Mouse (Mus musculus): ENCODE measurements around the gene Huwe1. TPM values are rescaled to one million over a fixed set of nuclear protein-coding genes. Genes with fewer than 3 reads are reported as not detected.
A peak's percentile ranks its signal among the peaks of the same experiment; 100 is the strongest.

Gene Huwe1
- 94.6 and 102 TPM in 2 replicates for polyA plus RNA-seq (2012; rRNA removed)

DNA sequence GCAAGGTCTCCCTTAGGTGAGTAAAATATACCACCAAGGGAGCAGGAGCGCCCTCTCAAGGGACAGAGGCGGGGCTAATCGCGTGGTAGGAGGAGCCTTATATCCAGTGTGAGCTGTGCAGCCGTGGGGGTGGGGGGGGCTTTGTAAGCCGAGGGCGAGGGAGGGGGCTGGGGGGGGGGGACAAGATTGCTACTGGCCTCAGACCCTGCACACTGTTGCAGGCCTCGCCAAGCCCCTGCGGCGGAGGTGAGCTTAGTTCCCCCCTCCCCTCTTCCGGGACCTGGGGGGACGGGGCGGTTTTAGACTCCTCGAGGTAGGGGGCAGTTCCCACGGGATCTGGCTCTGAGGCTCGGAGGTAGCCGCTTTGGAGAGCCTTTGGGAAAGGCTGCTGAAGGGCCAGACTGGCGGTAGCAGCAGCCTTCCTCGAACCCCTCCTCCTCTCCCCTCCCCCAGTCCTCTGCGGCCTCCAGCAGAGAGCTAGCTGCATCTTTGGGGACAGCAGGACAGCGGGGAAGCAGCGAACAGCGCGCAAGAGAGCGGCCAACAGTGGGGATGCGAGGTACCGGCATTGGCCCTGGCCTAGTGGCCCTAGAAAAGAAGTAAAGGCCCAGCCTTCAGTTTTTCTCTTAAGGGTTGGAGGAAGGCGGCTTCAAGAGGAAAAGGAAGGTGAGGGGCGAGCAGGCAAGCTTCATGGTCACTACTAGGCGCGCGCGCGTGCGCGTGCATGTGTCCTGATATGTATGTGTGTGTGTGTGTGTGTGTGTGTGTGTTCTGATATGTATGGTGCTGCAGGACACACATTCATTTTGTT is at the start of gene Huwe1:
Gene Huwe1 (plus strand): TSS at position 107 of the 811 bp plus-strand sequence.
- peak within 1 kb of the TSS; percentile 95 for H3K27ac ChIP-seq (ENCODE audit: insufficient read depth, low read length)
- WGBS: 1% methylated on average over 28 of the region's 36 CpGs

DNA sequence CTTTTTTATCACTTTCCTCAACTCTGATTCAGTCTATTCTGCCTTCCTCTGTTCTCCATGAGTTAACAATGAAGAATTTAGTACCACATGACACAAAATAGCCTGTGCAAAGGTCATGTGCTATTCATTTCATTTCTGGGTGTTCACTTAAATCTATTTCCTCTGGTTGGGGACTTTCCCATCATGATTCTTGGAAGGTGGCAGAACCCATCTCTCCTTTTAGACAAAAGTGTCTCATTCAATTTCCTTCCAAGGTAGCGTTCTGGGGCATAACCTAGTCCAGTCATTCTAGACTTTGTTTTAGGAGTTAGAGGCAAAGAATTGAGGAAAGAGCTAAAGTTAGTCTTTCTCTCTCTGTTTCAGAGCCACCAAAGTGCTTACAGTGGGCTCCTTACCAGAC is 20.3 kb upstream of the Huwe1 start:
- H3K27ac ChIP-seq (ENCODE audit: insufficient read depth, low read length): no peak overlapping the region
- no peaks in the 10 kb centered on the region for H3K27me3 ChIP-seq (ENCODE audit: control insufficient read depth, insufficient read depth, low read length)
- WGBS: 92% methylated on average over 1 of the region's 1 CpGs
- no peak for TF ChIP-seq CTCF (IDR thresholded peaks at IDR 0.05; ENCODE audit: borderline replicate concordance, insufficient read depth, low read depth, low read length)
- no peak for TF ChIP-seq POLR2A (IDR thresholded peaks at IDR 0.05; ENCODE audit: borderline replicate concordance, insufficient read depth, low read length)
- no peak overlapping the region for H3K4me3 ChIP-seq (replicated peaks; ENCODE audit: insufficient read depth, low read depth, low read length)
- H3K4me1 ChIP-seq (ENCODE audit: control insufficient read depth, insufficient read depth, low read length): no peaks in the 10 kb centered on the region
- no peak for DNase-seq

More for the DNA sequence above, at the start of gene Huwe1:
- peak; percentile 74 to 77 for DNase-seq
- no peak for TF ChIP-seq CTCF (IDR thresholded peaks at IDR 0.05; ENCODE audit: borderline replicate concordance, insufficient read depth, low read depth, low read length)
- TF ChIP-seq POLR2A (IDR thresholded peaks at IDR 0.05; ENCODE audit: borderline replicate concordance, insufficient read depth, low read length): peak; percentile 47; the same call in 1 of the 2 replicates
- Histone ChIP-seq H3K27me3 (ENCODE audit: control insufficient read depth, insufficient read depth, low read length) (no peaks in the 10 kb centered on the region), H3K4me1 (ENCODE audit: control insufficient read depth, insufficient read depth, low read length) (no peaks in the 10 kb centered on the region), H3K4me3 (replicated peaks; ENCODE audit: insufficient read depth, low read depth, low read length) (peak within 1 kb of the TSS; percentile 93)

DNA sequence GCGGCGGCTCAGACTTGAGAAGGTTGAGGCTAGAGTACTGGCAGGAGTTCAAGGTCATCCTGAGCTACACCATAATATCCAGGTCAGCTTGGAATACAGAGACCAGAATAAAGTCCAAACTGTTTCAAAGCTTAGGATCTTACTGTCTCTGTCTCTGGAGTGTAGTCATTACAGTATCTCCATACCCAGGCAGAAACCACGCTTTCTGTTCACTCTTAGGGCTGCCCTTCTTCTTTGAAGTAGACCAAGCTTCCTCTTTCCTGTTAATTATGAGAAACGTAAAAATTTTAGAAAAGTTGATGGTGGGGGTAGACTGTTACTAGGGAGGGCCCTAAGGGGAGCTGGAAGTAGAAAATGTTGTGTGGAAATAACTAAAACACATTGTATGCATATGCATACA is 17.7 kb upstream of the Huwe1 start:
- Histone ChIP-seq H3K4me3 (replicated peaks; ENCODE audit: insufficient read depth, low read depth, low read length) (no peak overlapping the region), H3K27ac (ENCODE audit: insufficient read depth, low read length) (no peak overlapping the region), H3K27me3 (ENCODE audit: control insufficient read depth, insufficient read depth, low read length) (no peaks in the 10 kb centered on the region), H3K4me1 (ENCODE audit: control insufficient read depth, insufficient read depth, low read length) (no peaks in the 10 kb centered on the region)
- DNase-seq: no peak
- TF ChIP-seq CTCF (IDR thresholded peaks at IDR 0.05; ENCODE audit: borderline replicate concordance, insufficient read depth, low read depth, low read length) (no peak), POLR2A (IDR thresholded peaks at IDR 0.05; ENCODE audit: borderline replicate concordance, insufficient read depth, low read length) (no peak)
- 81% methylated on average over 4 of the region's 4 CpGs for WGBS

DNA sequence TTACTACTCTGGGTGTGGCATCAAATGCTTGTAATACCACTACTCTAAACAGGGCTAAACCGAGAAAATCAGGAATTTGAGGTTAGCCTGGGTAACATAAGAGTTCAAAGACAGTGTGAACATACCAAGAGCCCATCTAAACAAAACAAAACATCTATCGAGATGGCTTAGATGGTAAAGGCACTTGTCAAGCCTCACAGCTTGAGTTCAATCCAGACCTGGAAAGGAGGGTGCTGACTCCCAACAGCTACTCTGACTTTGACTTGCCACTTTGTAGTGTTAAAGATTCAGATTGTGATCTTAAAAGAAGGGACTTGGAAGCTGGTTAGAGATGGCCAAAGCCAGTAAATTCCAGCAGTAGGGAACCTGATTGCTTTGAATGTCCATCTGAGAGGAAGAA is 7.8 kb upstream of the Huwe1 start:
- TF ChIP-seq POLR2A (IDR thresholded peaks at IDR 0.05; ENCODE audit: borderline replicate concordance, insufficient read depth, low read length): no peak
- TF ChIP-seq CTCF (IDR thresholded peaks at IDR 0.05; ENCODE audit: borderline replicate concordance, insufficient read depth, low read depth, low read length): no peak

DNA sequence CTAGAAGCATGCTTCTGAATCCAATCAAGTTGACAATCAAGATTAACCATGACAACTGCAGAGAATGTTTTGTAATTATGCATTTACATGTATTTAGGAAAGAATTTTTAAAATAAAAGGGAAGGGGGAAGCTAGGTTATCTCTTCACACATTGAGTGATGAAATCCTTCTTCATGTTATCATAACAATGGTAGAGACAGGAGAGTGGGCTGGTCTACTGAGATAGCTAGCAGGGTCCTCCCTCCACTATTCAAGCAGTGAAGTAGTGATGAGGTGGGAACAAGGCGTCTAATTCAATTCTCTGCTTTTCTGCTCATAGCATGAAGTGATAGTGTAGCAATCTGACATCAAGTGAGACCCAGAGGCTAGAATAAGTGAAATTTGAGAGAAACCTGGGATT is 2.6 kb upstream of the Huwe1 start:
- DNase-seq: no peak
- no peaks in the 10 kb centered on the region for H3K27me3 ChIP-seq (ENCODE audit: control insufficient read depth, insufficient read depth, low read length)
- no peak overlapping the region for H3K4me3 ChIP-seq (replicated peaks; ENCODE audit: insufficient read depth, low read depth, low read length)
- no peaks in the 10 kb centered on the region for H3K4me1 ChIP-seq (ENCODE audit: control insufficient read depth, insufficient read depth, low read length)
- 45% methylated on average over 1 of the region's 1 CpGs for WGBS
- TF ChIP-seq POLR2A (IDR thresholded peaks at IDR 0.05; ENCODE audit: borderline replicate concordance, insufficient read depth, low read length): no peak
- TF ChIP-seq CTCF (IDR thresholded peaks at IDR 0.05; ENCODE audit: borderline replicate concordance, insufficient read depth, low read depth, low read length): no peak
- no peak overlapping the region for H3K27ac ChIP-seq (ENCODE audit: insufficient read depth, low read length)

More for the DNA sequence above, 7.8 kb upstream of the Huwe1 start:
- no peaks in the 10 kb centered on the region for H3K27me3 ChIP-seq (ENCODE audit: control insufficient read depth, insufficient read depth, low read length)
- DNase-seq: no peak
- H3K4me1 ChIP-seq (ENCODE audit: control insufficient read depth, insufficient read depth, low read length): no peaks in the 10 kb centered on the region
- no peak overlapping the region for H3K27ac ChIP-seq (ENCODE audit: insufficient read depth, low read length)
- WGBS: 49% methylated on average over 2 of the region's 2 CpGs
- no peak overlapping the region for H3K4me3 ChIP-seq (replicated peaks; ENCODE audit: insufficient read depth, low read depth, low read length)

DNA sequence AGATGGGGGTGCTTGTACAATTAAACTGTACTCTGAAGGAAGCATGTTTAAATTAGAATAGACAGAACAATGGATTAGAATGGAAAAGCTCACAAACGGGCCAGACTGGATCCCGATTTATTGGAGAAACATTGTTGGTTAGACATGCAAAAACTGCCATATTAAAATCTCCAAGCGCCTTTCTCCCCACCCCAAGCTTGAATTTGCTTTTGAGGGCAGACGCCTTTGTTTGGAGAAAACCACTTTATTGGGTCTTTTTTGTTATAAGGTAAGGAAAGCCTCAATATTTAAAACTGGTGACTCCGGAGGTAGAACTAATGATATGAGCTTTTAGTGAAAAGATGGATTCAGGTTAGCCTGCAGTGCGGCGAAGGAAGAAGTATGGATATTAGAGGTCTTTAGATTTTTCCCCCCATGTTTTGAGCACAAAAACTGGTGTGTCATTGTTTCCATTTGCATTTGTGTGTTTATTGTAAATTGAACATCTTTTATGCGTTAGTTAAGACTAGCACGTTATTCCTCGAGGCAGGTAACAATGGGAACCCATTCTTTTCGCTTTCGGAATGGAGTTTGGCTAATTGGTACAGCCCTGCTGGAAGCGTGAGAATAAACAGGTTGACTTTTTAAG is 1.8 kb downstream of the Huwe1 start:
- 5% methylated on average over 13 of the region's 13 CpGs for WGBS
- Histone ChIP-seq H3K4me1 (ENCODE audit: control insufficient read depth, insufficient read depth, low read length) (no peaks in the 10 kb centered on the region), H3K27me3 (ENCODE audit: control insufficient read depth, insufficient read depth, low read length) (no peaks in the 10 kb centered on the region), H3K4me3 (replicated peaks; ENCODE audit: insufficient read depth, low read depth, low read length) (peak overlapping the region; percentile 67), H3K27ac (ENCODE audit: insufficient read depth, low read length) (peak overlapping the region; percentile 43; the same call in 1 of the 2 replicates)
- DNase-seq: peak; percentile 10 to 11
- TF ChIP-seq CTCF (IDR thresholded peaks at IDR 0.05; ENCODE audit: borderline replicate concordance, insufficient read depth, low read depth, low read length) (no peak), POLR2A (IDR thresholded peaks at IDR 0.05; ENCODE audit: borderline replicate concordance, insufficient read depth, low read length) (peak; percentile 40; the same call in 1 of the 2 replicates)

DNA sequence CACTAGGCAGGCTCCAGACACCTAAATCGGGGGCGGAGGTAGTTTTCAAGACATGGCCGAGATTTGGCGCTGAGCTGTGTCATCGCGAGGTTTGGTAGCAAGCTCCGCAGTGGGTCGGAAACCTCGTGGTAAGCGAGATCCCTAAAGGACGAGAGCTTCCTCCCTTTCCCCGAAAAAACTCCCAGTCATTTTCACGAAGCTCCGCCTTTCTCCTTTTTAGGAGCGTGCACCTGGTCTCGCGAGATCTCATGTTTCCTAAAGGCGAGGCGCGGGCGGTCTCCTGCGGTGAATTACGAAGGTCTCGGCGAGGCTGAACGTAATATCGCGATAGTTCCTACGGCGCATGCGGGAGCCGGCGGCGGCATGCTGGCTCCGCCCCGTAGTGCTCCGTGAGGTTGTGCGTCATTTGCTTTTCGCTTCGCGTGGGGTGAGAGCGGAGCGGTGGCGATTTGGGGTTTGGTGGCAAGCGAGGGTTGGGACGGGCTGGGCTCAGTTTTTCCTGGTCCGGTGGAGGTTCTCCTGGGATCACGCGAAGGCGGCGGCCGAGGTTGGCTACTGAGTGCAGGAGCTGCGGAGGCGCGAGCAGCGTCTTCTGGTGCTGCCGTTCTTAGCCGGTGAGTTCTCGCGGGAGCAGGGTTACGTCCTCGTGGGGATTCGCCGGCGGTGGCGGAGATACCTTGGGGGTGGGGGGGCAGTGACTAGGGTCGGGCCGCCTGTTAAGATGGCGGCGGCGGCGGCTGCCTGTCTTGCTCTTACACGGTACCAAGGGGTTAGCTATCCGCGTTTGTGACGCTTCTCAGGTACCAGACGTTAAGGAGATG is 2.6 kb downstream of the Huwe1 start:
- TF ChIP-seq POLR2A (IDR thresholded peaks at IDR 0.05; ENCODE audit: borderline replicate concordance, insufficient read depth, low read length) (peak; percentile 59; the same call in 1 of the 2 replicates), CTCF (IDR thresholded peaks at IDR 0.05; ENCODE audit: borderline replicate concordance, insufficient read depth, low read depth, low read length) (no peak)
- no peaks in the 10 kb centered on the region for H3K27me3 ChIP-seq (ENCODE audit: control insufficient read depth, insufficient read depth, low read length)
- peak; percentile 93 to 95 for DNase-seq
- no peaks in the 10 kb centered on the region for H3K4me1 ChIP-seq (ENCODE audit: control insufficient read depth, insufficient read depth, low read length)
- peak overlapping the region; percentile 96 for H3K4me3 ChIP-seq (replicated peaks; ENCODE audit: insufficient read depth, low read depth, low read length)
- peak overlapping the region; percentile 93 for H3K27ac ChIP-seq (ENCODE audit: insufficient read depth, low read length)
- 6% methylated on average over 77 of the region's 77 CpGs for WGBS
